Mouse (Mus musculus) WW6 (cell line): Measurements from ENCODE around the gene 1700010I14Rik.
A peak's percentile ranks its signal among the peaks of the same experiment; 100 is the strongest.

Experiments used
- DNase-seq: peaks from one replicate; pipeline ENCODE4 v3.0.0-alpha.2; 2013; ENCODE audit warnings: low read depth, low spot score

1700010I14Rik gene

DNA sequence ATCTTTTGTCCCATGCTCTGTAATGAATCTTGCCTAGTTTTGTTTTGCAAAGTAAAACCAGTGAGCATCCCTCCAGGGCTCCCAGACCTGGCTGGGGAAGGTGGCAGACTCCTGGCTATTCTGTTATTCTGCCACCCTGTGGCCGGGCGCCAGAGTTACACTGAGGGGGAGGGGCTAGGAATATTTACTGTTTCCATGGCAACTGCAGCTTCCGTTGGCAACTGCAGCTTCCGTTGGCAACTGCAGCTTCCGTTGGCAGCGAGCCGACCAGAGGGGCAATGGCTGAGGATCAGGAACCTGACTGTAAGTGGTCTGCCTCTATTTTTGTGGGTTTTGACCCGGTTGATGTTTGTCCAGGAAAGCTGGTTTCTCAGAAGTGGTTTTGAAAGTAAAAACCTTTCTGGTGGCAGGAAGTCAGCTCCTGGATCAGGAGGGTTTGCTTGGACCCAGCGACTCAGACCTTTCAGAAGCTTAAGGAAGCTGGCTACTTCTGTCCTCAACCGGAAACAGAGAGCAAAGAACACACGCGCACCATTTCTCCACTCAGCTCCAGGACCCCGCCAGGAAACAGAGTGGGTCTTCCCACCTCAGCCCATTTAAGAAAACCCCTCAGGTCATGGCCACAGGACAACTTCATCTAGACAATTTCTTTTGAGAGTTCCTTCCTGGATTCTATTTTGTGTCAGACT is at the start of gene 1700010I14Rik:
Gene 1700010I14Rik (plus strand): TSS at position 215 of the 689 bp plus-strand sequence.
- peak; percentile 56 for DNase-seq

DNA sequence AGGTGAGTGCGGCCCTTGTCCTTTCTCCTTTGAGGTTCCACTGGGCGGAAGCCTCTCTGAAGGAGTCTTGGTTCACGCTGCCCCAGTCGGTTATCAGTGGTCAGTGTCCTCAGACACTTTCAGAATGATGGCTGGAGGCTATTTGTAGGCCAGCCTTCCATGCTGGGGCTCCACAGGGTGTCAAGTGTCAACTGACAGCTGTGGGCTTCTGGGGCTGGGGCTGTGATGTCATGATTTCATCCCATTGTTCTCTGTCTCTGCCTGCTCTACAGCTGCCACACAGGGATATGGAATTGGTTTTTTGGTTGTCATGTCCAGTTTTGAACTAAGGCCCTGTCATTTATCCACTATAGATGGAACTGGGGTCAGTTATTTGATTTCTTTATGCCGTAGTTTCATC is 36.5 kb upstream of the 1700010I14Rik start:
- DNase-seq = no peak

DNA sequence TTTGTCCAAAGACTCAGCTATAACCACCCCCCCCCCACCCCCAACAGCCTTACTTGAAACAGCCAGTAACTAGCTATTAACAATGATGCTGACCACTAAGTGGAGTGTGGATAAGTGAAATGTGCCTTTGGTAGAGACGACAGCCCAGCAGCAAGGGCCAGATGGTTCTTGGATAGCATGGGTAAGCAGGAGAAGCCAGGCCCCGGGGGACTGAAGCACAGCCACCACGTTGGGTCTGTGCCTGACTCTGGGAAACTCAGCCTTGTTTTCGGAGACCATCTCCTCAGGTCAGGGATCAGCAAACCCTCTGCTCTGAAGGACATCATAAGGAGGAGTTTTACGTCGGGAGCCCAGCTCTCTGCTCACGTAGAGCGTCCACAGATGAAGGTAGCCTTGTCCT is 35.2 kb upstream of the 1700010I14Rik start:
- DNase-seq = no peak

- no peak for DNase-seq
Observed at GRCm38 (mm10) chr17:8958125-8958524, 30.0 kb upstream of the 1700010I14Rik start.

DNA sequence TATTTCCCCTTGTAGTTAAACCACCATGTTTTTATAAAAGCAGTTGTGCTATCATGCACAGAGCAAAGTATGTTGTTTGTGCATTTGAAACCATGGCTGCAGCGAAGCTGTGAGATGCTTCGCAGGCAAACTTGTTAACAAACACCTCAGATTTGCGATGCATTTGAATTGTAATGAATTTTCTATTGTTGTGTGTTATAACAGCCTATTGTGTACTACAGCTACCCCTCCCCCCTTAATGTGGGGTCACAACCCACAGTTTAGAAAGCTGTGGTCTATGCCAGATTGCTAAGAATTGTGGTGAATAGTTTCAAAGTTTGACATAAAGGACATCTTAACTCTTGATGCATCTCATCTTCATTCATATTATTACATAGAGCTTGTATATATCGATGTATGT is 27.7 kb upstream of the 1700010I14Rik start:
- no peak for DNase-seq

GRCm38 (mm10) chr17:8961097-8961496 is 27.0 kb upstream of the 1700010I14Rik start:
- no peak for DNase-seq

DNA sequence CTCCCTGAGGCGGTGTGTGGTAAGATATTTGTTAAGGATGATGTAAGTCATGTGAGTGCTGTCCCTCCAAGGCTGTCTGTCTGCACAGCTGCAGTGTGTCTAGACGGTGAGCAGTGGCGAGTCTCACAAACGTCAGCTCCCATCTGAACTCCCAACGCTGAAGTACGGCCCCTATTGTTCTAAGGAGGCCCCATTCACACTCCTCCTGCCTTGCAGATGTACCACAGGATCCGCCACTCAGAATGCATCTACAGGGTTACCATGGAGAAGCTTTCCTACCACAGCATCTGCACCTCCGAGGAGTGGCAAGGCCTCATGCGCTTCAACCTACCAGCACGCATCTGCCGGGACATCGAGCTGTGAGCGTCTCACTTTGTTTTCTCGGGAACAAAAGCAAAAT is 26.5 kb upstream of the 1700010I14Rik start:
- DNase-seq = no peak

GRCm38 (mm10) chr17:8965177-8965576 is 23.0 kb upstream of the 1700010I14Rik start:
- DNase-seq = no peak

DNA sequence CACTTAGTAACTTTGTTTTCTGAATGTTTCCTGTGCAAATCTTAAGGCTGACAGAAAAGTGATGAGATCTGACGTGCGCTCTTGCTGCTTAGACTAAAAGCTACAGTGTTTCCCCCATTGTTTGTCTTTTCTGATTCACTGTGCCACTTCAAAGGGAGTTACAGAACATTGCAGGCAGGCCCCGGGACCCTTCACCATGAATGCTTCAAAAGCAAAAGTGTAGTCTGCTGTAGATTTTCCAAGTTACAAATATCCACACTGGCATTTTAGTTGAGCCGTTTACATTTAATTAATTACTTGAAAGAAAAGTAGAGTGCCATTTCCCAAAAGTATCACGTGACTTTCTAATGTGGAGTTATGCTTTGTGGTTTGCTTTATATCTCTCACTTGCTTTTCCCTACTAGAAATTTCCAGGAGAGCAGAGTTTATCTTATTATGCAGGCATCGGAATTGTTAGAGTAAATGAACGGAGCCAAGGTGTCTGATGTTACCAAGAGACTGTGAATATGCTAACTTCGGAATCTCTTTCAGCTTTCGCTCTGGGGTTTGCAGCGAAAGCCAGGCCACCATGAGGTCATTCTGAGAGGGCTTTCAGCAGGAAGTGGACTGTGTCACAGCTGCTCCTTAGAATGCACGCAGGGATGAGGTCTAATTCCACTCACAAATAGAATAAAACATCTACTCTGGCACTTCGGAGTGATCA is 15.8 kb upstream of the 1700010I14Rik start:
- DNase-seq = no peak

DNA sequence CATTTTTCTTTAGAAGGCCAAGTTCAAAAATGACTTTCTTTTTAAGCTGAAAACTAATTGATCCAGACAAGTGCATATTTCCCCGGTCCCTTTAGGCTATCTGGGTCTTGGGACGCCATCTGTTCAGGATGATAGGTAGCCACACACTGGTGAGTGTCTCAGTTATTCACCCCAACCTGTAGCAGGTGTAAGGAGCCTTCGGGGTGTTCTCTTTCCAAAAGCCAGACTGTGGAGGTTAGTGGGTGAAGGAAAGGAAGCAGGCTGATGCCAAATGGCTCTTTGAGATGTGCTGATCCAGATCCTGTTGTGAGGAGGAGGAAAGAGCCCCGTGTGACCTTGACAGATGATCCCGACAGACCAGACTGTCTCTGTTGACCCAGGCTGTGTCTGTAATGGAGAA is 14.8 kb upstream of the 1700010I14Rik start:
- DNase-seq = no peak

- no peak for DNase-seq
Observed at GRCm38 (mm10) chr17:8974423-8974822, 13.7 kb upstream of the 1700010I14Rik start.

- no peak for DNase-seq
Observed at GRCm38 (mm10) chr17:8974823-8975397, 13.2 kb upstream of the 1700010I14Rik start.

- DNase-seq = no peak
Observed at GRCm38 (mm10) chr17:8976745-8977144, 11.4 kb upstream of the 1700010I14Rik start.

GRCm38 (mm10) chr17:8977271-8977670 is 10.9 kb upstream of the 1700010I14Rik start:
- no peak for DNase-seq

GRCm38 (mm10) chr17:8983576-8983975 is 4.6 kb upstream of the 1700010I14Rik start:
- no peak for DNase-seq

DNA sequence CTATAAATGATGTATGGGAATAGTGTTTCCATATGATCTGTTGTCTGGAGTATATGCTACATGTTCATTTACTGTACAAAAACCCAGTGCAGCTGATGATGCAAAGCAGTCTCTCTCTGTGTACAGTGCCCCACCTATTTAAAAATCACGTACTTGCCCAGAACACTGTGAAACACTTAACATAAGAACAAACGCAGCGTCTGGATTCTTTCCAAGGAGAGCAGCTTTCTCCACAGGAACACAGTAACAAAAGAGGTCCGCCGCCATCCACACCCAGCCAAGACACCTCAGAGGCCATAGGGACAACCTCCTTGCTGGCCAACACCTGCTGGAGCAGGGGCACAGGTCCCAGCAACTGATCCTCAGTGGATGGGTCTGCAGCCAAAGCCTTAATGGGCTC is 2.4 kb upstream of the 1700010I14Rik start:
- DNase-seq = no peak

DNA sequence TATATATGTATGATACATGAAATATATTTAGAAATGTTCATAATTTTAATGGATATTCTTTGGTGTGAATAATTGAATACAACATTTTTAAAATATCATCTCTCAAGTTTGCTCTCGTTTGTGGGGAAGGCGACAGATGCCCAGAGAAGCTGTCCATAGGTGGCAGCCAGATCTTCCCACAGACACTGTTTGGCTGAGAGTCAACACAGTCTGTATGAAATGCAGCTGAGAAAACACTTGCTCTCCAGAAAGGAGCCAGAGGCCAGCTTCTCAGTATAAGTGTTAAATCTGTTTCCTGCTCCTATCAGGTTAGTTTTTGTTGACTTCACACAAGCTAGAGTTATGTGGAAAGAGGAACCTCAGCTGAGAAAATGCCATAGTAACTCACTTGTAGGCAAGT is 1.6 kb upstream of the 1700010I14Rik start:
- no peak for DNase-seq

DNA sequence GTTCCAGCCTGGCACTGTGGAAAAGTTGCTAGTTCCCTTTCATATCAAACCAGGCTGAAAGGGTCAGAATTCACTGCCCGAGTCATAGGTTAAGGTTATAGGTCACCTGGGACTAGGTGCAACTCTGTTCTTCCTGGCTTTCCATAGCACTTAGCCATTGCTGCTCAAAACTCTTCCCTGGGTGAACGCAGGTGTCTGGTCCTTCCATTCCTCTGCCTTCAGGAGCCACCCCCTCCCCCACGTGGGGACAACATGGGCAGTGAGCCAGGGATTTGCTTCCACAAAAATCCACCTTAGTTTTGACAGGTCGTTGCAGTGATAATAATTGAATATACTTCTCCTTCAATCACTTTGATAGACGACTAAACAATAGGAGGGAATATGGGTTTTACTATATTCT is 764 bp upstream of the 1700010I14Rik start:
- no peak for DNase-seq

DNA sequence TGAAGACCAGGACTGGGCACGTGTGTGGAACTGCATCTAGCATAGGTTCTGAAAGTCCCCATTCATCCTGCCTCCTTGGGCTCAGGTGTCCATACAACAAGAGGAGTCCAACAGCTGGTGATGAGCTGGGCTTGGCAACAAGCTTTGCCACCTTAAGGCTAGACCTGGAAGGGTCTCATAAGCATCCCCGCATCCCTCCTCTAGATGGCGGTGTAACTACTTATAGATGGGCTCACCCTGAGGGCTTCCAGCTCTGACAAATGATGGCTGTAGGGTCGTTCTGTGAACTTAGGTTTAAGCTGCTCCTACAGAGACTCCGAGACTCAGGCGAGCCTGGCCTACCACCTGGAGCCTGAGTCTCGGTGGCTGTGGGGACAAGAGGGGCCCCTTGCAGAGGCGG is 3.0 kb downstream of the 1700010I14Rik start:
- DNase-seq = peak; percentile 14

GRCm38 (mm10) chr17:8995344-8995743 is 7.2 kb downstream of the 1700010I14Rik start:
- no peak for DNase-seq

DNA sequence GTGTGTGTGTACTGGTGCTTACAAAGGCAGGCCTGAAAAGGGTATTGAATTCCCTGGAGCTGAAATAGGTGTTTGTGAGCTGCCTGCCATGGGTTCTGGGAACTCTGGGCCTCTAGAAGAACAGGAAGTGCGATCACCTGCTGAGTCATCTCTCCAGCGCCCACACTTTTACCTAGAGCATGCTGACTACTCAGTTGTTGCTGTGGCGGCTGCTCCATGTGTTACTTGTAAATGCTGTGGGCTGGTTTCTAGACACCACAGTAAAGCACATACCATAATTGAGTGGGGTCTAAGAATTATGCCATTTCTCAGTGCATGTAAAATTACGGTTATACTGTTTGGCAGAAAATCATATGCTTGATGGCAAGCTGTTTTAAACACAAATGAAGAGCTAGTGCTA is 14.3 kb downstream of the 1700010I14Rik start:
- DNase-seq = no peak

DNA sequence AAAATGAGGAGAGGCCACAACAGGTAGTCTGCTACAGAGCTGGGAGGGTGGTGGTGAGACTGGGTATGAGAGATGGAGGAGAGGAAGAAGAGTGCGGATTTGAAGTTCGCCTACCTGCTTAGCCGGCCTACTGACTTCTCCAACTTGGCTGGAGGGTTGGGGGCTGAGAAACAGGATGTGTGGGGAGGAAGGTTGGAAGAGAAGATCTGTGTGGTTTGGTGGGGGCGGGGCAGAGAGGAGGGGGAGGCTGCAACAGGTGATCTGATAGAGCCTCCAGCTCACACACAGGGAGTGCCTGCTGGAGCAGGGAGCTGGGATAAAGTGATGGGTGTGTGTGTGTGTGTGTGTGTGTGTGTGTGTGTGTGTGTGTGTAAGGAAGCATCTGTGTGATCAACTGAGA is 16.4 kb downstream of the 1700010I14Rik start:
- no peak for DNase-seq
